Mouse (Mus musculus) retina, postnatal 7 days (tissue): ENCODE data around the gene Ddx49.

Experiments
- DNase-seq: peaks from one replicate; pipeline ENCODE4 v3.0.0-alpha.2; 2012; ENCODE audit warnings: low read depth, low spot score

The Ddx49 gene

DNA sequence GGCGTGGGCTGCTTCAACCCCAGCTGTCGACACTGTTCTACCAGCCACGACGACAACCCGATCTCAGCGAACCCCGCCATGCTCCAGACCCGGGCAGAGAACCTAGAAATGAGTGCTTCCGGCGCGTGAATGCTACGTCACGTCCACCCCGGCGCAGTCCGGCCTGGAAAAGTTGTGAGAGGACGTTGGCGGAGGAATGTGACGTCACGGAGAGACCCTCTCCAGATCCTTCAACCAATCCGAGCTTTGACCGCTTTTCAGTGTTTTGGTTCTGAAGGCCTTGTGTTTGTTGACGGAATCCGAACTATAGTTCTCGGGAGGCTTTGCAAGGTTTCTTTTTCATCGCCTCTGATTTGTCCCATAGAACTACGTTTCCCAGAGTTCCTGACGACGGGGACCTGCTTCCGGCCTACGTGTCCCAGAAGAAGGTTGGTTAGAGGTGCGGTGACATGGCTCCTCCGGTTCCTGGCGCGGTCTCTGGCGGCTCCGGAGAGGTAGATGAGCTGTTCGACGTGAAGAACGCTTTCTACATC lies at the start of gene Ddx49, which contains the start of gene Cope:
Gene Ddx49 (minus strand): TSS at position 132 of the 533 bp plus-strand sequence.
Gene Cope (plus strand): TSS at position 161 of the 533 bp plus-strand sequence.
- DNase-seq, result peak; percentile 87

DNA sequence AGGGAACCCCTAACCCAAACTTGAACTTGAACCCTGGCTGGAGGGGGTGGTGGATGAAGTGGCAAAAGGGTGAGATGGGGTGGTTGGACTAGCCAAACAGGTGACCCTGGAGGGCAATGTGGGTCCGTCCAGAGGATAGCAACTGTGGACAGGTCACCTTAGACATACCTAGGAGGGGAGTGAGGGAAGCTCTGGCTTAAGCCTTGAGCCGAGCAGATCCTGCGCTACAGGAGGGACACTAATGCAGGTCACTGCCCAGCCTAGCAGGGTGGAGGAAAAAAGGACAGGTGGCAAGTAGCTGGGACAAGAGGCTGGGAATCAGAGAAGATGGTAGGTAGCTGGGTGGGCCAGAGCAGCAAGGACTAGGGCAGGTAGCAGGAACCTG lies 49.7 kb upstream of the Ddx49 start:
- DNase-seq, result no peak

DNA sequence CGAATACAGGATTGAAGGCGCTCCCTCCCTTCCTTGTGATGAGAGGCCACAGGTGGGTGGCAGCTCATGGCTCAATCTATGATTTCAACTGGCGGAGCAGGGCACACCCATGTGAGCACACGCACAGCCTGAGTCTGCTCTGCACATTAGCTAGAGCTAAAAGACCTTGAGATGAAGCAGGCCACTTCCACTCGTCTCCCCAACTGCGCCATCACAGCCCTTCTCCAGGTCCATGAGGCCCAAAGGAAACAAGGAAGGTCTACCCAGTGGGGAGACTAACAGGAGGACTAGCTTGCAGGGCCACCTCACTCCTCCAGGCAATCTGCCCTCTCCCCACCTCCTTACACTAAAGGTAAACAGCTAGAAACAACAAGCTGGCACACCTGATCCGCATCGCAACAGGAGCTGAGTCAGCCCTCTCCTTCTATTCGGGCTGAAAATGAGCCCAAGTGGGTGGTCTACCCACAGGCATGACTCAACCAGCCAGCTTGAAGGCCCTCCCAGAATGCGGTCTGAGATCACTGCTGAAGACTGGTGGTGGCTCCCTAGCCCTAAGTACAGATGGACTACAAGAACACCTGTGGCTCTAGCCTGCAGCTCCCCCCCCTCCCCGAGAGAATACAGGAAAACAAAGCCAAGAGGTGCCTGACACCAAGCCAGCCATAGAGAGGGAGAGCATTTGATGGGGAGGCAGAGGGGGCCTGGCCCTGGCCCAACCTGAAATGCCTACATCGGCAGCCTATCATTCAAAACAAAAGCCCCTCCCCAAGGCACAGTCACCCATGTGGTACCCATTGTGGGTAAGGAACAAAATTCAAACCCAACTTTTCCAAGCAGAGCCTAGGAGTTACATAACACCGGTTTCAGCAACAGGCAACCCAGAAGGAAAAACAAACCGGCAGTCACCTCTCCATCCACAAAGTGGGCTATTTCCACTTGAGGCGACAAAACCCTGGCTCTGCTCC lies 49.0 kb upstream of the Ddx49 start:
- DNase-seq, result no peak

DNA sequence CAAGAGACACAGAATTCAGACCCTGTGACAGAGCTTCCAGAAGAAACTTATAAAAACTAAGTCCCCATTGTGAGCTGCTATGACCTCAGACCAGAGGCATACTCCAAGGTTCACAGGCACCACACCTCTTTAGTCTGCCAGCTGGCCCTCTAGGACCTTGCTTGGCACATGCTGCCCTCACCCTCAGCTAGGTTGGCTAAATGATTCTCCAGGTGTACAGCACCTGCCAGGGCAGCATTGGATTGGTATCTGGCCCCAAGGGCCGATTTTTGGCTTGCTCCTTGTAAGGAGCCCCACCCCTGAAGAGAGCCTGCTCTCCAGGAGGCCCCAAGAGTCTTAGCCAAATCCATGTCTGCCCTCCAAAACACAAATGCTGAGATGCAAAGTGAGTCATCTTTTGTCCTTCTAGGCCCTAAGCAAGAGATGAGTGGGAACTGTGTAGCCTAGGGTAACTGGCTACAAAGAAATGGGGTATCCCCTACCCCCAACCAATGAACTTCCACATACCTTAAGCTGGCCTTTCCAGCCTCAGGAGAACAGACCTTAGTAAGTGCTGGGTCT lies 45.7 kb upstream of the Ddx49 start:
- no peak for DNase-seq

DNA sequence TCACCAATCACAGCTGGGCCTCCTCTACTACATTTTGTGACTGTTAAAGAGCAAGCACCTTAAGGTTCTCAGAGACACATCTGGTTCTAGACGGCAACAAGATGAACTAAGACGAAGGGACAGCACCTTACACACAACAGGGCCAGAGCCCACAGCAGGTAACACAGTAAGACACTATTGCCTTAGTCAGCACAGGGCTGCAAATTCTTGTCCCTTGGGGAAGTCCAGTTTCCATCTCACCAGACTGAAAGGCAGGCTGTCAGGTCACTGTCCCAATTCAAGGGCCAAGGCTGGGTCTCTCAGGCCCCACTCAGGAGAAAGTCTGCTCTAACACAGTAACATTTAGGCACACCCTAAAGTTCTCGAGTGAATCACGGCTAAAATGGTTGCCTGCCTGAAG lies 45.2 kb upstream of the Ddx49 start:
- DNase-seq, result no peak

DNA sequence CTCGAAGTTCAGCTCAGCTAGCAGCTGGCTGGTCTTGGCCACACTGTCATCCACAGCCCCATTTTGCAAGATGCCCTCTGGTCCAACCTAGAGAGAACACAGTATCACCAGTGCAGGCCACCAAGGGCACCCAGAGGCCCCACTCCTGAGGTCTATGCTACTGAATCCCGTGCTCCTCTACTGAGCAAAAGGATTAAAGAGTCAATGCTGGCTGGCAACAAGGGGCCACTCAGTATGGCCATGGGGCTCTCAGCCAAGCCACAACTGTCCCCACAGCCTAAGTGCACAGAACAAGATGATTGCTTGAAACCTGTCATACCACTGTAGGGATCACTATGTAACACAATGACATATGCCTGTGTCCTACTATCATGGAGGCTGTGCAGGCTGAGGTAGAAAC lies 42.0 kb upstream of the Ddx49 start:
- DNase-seq, result no peak

DNA sequence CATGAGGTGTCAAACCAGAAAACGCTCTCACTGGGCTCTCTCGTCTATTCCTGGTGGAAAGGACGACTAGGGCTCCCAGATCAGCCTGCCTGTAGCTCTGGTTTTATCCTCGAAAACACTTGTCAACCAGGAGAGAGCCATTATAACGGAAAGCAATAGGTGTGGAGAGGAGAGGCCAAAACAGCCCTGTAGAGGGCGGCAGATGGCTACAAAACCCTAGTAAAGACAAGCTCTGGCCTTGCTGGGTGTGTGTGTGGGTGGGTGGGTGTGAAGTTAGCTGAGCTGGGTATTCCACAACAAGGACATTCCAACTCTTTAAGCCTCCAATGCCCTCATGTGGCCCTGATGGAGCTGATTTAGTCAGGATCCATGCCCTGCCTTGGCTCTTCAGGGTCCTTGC lies 41.4 kb upstream of the Ddx49 start:
- peak; percentile 34 for DNase-seq

DNA sequence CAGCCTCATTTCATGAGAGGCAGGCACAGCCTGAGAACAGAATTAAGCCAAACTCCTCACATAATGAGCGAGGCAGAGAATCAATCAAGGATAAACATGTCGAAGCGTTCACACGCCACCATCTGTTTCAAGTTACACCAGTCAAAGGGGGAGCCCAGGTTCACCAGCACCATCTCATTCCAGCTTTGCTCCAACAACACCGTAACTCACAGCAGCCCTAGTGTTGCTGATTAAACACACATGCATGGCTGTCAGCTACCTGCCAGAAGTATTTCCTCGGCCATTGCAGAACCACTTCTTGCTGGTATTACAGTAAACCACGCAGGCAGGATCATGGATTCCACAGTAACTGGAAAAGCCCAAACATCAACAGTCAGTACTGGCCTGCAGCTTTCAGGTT lies 40.8 kb upstream of the Ddx49 start:
- no peak for DNase-seq

DNA sequence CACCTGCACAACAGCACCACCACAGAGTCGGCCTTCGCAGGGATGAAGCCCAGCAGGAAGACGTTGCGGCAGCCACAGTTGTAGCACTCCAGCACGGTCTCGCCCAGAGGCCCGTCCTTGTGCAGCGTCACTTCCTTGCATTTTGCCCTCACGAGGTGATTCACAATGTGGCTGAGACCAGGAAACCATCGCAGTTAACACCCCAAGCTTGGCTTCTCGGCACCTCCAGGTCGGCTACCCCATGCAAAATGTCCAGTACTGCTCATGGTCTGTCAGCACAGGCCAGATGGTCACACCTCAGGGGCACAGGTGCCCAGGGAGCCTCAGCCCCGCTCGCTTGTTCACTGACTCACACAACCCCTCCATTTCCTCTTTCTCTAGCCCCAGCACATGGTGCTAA lies 39.7 kb upstream of the Ddx49 start:
- DNase-seq, result no peak

DNA sequence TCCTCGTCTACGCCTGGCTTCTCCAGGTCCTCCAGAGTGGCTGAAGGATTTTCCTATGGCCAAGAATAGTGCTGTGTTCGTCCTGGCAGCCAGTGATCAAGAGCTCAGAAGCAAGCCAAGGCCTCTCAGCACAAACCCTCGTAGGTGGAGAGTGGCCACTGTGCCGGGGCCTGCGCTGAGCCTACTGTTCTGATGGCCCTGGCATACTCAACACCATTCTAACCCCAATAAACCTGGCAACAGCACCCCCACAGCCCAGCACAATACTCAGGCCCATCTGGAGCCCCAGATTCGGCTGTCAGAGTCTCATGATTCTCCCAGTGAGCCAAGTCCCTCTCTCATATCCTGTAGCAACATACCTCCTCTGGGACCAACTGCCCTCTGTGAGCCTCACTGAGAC lies 38.4 kb upstream of the Ddx49 start:
- no peak for DNase-seq

DNA sequence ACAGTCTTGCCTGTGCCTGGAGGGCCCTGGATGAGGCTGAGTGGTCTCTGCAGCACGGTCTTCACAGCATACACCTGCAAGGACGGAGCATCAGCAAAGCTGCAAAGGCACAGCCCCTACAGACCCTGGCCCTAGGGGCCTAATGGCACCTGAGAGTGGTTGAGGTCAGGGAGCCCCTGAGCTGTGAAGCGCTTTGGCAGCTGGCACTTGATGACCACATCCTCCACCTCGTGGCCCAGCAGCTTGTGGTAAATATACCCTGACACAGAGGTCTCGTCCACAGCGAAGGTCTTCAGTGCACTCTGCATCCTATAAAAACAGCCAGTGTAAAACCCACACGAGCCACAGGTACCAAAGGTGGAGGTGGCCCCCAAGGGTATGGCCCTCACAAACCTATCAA lies 36.6 kb upstream of the Ddx49 start:
- no peak for DNase-seq

DNA sequence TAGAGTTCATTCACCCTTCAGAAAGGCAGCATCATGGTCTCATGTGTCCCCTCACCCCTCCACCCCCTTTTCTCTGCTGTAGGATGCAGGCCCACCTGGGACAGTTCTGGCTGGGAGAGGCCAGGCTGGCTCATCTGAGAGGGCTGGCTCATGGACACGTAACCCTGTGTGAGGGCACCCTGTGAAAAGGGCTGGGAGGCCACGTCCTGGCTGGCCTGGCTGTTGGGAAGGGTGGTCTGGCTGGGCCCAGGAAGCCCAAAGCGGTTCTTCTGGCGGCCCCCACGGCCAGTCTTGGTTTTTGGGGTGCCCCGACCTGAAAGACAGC lies 30.6 kb upstream of the Ddx49 start:
- DNase-seq, result no peak

DNA sequence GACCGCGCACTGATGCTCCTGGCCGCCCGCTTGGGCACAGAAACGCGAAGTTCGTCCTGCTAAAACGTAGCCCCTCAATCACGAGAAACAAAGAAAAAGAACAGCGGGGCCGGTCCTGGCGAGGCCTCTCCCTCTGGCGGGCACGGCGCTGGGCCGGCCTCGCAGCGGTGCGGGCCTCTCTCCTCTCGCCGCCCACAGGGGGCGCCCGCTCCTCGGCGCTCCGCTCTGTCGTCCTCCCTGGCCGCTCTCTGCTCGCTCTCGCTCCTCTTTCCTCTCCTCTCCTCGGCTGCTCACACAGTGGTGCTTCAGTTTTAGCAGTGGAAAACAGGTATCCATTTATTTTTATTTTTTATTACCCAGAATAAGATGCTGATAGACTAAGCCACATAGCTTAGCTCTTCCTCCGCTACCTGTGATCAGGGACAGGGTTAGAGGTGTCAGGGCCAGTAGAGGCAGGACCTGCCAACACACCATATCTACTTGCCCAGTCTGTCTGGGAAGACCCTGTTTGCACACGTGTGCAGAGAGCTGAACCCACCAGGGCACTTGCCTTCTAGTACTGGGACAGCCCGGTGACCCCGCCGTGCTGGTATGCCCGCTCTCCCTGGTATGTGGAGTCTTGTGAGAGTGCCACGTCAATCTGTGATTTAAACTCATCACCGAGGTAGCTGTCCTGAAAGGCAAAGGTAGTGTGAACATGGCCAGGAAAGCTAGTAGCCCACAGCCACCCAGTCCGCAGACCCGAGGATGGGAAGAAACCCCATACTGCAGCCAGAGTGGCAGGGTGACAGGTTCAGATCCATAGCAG lies 30.0 kb upstream of the Ddx49 start:
- DNase-seq, result no peak

DNA sequence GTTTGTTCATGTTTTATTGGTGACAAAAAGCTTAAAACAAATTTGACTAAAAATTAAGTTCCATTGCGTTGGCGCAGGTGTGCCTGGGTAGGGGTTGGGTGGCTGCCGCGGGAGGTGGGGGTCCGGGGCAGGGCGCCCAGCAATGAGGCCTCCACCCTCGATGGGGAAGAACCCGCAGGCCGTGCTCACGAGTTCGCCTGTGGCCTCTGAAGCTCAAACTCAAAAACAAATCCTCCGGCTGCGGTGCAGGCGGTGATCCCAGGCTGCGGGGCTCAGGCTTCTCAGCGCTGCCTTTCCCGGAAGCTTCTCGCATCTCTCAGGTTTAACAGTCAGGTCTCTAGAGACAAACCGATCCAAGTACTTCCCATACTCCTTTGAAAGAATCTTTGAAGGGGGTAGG lies 29.2 kb upstream of the Ddx49 start:
- DNase-seq, result no peak

DNA sequence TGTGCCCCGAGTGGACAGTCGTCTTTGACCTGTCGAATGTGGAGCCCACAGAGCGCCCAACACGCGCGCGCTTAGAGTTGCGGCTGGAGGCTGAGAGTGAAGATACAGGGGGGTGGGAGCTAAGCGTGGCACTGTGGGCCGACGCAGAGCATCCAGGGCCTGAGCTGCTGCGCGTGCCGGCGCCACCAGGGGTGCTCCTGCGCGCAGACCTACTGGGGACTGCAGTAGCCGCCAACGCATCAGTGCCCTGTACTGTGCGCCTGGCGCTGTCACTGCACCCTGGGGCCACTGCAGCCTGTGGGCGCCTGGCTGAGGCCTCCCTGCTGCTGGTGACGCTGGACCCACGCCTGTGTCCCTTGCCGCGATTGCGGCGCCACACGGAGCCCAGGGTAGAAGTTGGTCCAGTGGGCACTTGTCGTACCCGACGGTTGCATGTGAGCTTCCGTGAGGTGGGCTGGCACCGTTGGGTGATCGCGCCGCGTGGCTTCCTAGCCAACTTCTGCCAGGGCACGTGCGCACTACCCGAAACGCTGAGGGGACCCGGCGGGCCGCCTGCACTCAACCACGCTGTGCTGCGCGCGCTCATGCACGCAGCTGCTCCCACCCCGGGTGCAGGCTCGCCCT lies 28.6 kb upstream of the Ddx49 start:
- DNase-seq, result no peak

DNA sequence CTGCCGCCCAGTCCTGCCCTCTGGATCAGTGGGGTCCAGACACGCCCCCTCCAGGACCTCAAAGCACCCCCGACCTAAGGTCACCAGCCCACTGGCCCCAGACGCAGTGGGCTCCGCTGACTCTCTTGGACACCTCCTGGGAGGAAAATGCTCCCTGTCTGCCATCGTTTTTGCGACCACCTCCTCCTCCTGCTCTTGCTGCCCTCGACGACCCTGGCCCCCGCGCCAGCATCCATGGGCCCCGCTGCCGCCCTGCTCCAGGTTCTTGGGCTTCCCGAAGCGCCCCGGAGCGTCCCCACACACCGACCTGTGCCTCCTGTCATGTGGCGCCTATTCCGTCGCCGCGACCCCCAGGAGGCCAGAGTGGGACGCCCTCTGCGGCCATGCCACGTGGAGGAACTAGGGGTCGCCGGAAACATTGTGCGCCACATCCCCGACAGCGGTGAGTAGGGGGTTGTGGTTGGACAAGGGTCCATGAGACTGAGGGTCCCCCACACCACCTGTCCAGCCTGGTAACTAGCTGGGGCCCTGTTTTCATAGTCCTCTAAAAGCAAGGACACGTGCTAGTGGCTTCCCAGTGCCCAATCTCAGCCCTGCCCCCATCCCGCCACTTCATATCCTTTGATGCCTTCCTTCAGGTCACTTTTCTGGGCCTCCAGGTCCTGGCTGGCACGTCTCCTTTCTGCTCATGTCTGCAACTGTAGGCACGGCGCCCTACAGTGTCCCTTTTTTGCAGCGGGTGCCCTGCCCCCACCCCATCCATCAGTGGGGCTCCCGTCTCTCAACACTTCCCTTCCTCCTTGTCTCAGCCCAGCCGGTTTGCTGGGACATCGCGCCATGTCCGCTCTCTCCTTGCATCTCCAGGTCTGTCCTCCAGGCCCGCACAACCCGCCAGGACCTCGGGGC lies 27.8 kb upstream of the Ddx49 start:
- no peak for DNase-seq

DNA sequence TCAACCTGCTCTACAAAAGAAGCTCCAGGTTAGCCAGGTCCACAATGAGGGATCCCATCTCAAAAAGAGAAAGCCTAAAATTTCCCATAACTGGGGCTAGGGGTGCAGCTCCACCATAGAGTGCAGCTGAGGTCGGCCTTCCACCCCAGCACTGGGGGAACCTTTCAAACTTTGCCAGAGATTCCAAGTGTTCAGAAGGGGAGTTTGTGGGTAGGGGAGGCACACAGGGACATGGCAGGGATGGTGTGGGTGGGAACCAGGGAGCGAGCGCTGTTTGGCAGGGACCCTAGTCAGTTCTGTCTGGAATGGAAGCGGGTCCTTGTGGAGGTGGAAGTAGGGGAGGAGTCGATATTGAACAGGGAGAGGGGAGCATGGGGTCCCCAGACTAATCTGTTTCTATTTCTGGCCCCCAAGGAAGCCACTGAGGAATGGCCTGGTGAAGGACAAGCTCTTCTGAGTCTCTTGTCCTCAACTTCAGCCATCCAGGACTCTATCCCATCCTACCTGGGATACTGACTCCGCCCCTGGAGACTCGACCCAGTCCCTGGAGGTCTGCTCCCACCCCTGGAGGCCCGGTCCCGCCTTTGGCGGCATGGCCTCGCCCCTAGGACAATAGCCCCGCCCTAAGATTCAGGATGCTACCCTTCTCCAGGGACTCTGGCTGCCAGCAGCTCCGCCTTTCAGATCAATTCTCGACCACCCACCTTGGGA lies 27.0 kb upstream of the Ddx49 start, which contains the start of gene Gdf1:
Gene Gdf1 (plus strand): TSS at position 694 of the 711 bp plus-strand sequence.
- DNase-seq, result no peak

DNA sequence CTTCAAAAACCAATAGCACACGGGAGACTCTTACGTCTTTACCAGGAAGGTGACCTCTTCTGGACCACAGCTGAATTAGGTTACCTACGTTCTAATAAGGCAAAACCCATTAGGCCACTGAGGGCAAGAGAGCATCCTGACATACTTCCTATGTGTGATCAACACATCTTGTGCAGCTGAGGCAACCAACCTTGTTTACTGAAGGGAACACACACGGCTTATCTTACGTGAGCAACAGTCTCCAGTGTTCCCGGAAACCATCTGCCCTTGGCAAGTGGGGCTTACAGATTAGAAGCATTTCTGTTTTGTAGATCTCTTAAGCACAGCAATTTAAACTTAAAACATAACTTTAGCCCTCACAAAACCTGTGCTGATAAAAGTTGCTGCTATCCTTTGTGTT lies 25.2 kb upstream of the Ddx49 start:
- DNase-seq, result no peak

DNA sequence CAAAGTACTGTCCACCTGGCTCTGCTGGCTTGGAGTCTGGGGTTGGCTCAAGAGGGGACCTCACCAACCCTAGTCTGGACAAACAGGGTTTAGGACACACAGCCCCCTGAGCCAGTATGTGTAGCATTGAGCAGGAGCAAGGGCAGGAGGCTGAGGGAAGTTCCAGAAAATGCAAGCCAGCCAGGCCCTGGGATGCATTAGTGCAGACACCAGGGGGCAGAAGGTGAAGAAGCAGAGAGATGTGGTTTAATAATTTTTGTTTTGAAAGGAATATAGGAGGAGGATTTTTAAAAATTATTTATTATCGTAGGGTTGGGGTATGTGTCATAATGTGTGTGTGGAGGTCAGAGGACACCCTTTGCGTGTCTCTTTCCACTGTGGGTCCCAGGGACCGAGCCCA lies 21.4 kb upstream of the Ddx49 start:
- DNase-seq, result no peak

DNA sequence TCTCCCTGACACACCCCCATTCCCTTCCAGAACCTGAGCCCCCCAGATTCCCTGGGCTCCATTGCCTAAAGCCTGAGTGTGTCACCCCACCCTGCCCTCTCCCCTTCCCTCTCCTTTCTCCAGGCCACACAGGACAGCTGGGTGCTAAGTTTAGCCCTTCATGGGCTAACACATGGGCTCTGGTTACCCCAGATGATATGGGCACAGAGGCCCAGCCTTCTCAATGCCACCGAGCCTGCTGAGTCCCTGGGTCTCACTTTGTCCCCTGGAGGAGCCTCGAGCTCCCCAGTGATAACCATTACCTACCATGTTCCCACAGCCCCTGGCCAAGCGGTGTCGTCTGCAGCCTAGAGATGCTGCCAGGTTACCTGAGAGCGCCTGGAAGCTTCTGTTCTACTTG lies 15.6 kb upstream of the Ddx49 start:
- no peak for DNase-seq
